11 mouse cellular contexts compared by ENCODE assay signal in the genomic region with DNA sequence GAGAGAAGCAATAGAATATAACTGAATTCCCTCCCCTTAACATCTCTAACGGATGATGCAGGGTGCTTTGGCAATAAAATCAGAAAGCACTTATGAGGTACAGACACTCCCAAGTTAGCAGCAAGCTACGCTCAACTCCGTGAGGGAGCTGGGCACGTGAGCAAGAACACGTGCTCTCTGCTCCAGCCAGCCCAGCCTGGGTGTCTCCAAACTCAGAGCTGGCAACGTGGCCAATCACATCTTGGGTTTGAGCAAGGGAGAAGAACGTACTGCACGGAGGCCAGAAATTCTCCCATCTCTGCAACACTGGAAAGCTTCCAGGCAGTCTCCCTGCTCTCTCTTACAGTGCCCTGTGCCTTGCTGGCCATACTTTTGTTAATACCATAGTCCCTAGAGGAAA. TPM values are rescaled to one million over a fixed set of nuclear protein-coding genes. Genes with fewer than 3 reads are reported as not detected.
A peak's percentile ranks its signal among the peaks of the same experiment; 100 is the strongest.
DNase-seq lines count a peak whose midpoint lies in the region; ATAC-seq lines count a peak whose summit lies in the region.
"Had no signal": no experiment of that assay in that cellular context is flagged by ENCODE, and none has a peak within 500 bp of the region (broad histone marks: within the 10 kb centered on the region; RNA-seq: fewer than 3 reads in every experiment).

No protein-coding gene starts in this region.

- no peak overlapping the region for H3K4me3 ChIP-seq in heart, embryonic 11.5 days (ENCODE audit: low read depth, low read length)
- H3K4me3 ChIP-seq: left cerebral cortex, adult 2 months; midbrain, embryonic 10.5 days had no signal

- ATAC-seq in heart, embryonic 11.5 days (replicated peaks; ENCODE audit: insufficient number of reproducible peaks, low FRiP score, low TSS enrichment) = no peak

- no peaks in the 10 kb centered on the region for H3K36me3 ChIP-seq in heart, embryonic 11.5 days (ENCODE audit: control insufficient read depth, insufficient read depth, low read length)
- H3K36me3 ChIP-seq: midbrain, embryonic 10.5 days had no signal

- WGBS in heart, embryonic 11.5 days (ENCODE audit: insufficient replicate concordance) = 79% methylated on average over 8 of the region's 8 CpGs

- no peak overlapping the region for H3K4me2 ChIP-seq in heart, embryonic 11.5 days
- H3K4me2 ChIP-seq: liver, embryonic 11.5 days had no signal

- H3K27me3 ChIP-seq in heart, embryonic 11.5 days (ENCODE audit: control insufficient read depth, insufficient read depth, low read length) = peaks cover 9% of the 10 kb centered on the region

- H3K9ac ChIP-seq in heart, embryonic 11.5 days (ENCODE audit: low read depth, low read length) = no peak overlapping the region

- no peaks in the 10 kb centered on the region for H3K4me1 ChIP-seq in heart, embryonic 11.5 days (ENCODE audit: control insufficient read depth, insufficient read depth, low read length)

- DNase-seq in heart, adult 11 months = peak; percentile 94
- peak; percentile 33 to 47 for DNase-seq in gastrocnemius, adult 8-10 months (ENCODE audit: low spot score in 2 of 2)
- DNase-seq in heart, adult 9 months (ENCODE audit: low spot score in 2 of 2) = peak; percentile 37 to 55
- peak; percentile 22 for DNase-seq in lung, postnatal 14 days
- DNase-seq in embryo, embryonic 9.5 days (ENCODE audit: extremely low spot score) = no peak
- DNase-seq in MN1 (ENCODE audit: low spot score) = no peak
- DNase-seq: thymus, postnatal 36 days had no signal

- H3K27ac ChIP-seq in heart, embryonic 11.5 days (ENCODE audit: low read depth, low read length) = no peak overlapping the region
- H3K27ac ChIP-seq: left cerebral cortex, adult 2 months; midbrain, embryonic 10.5 days had no signal

- no peaks in the 10 kb centered on the region for H3K9me3 ChIP-seq in heart, embryonic 11.5 days (replicated peaks; ENCODE audit: control insufficient read depth, low read length)
- H3K9me3 ChIP-seq: midbrain, embryonic 10.5 days had no signal

RNA-seq across cellular contexts. Expression of a gene that starts 6.0 kb away (rescaled TPM):
- 3.0 and 3.5 TPM in 2 replicates for polyA plus RNA-seq in heart, embryonic 11.5 days (2014; fragmentation: Nextera tagmentation; extraction: Ambion mirVana)
- 1 to 10 TPM in 3 of 4 experiments, under 1 TPM in 1; 0.80 to 1.5 (median 1.1) TPM for total RNA-seq in gastrocnemius, adult 8-10 months (2022)

Comparison
In these comparisons a context has a peak if more than half of its experiments do, and no peak if none do; other contexts are left out.
1. DNase-seq: peak in heart, adult 11 months (single experiment), gastrocnemius, adult 8-10 months (2 of 2), heart, adult 9 months (2 of 2) and lung, postnatal 14 days (single experiment); none in embryo, embryonic 9.5 days (single experiment) and MN1 (single experiment).